Mouse (Mus musculus): ENCODE measurements around the gene Irgm1. TPM values are rescaled to one million over a fixed set of nuclear protein-coding genes. Genes with fewer than 3 reads are reported as not detected.

Gene Irgm1
- polyA plus RNA-seq, 1 experiment from 2014 or later: 2.8 TPM

DNA sequence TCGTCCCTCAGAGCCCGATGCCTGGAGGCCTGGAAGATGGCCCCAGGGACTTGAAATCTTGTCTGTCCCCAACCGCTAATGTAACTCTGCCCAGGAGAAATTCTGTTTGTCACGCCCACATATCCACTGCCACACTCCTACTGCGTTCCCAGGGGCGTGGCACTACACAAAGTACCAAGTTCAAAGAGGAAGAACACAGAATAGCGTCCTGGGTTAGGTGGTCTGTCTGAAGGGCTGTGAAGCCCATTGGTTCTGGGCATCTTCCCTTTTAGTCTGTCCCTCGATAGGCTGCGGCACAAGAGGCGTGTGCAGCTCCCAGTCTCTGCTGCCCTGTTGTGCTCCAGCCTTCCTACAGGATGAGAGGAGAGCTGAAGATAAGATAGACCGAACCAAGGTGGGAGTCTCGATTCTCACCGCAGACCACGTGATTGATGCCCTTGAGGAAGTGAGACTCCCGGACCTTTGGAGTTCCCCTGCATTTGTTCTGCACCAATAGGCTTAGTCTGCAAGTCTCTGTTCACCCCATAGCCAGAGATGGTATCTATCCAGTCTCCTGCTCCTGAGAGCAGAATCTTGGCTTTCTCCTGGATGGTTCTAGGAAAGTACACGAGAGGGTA is 33.2 kb downstream of the Irgm1 start:
- Histone ChIP-seq H3K9me3 (replicated peaks; ENCODE audit: control insufficient read depth, low read length, poor library complexity, severe bottlenecking) (no peaks in the 10 kb centered on the region), H3K9ac (ENCODE audit: low read depth, low read length) (peak overlapping the region; percentile 70), H3K27me3 (ENCODE audit: control insufficient read depth, insufficient read depth, low read depth, low read length) (no peaks in the 10 kb centered on the region; the same call in 1 of the 2 replicates), H3K36me3 (ENCODE audit: control insufficient read depth, insufficient read depth, low read length) (no peaks in the 10 kb centered on the region), H3K4me3 (ENCODE audit: low read depth, low read length) (peak overlapping the region; percentile 64), H3K4me2 (ENCODE audit: low read length) (peak overlapping the region; percentile 81), H3K27ac (ENCODE audit: low read length) (no peak overlapping the region; the same call in 1 of the 2 replicates), H3K4me1 (ENCODE audit: control insufficient read depth, insufficient read depth, low read length) (peaks cover 9% of the 10 kb centered on the region)
- 3% methylated on average over 16 of the region's 16 CpGs for WGBS
- ATAC-seq: peak; percentile 25; the same call in 1 of the 2 replicates

DNA sequence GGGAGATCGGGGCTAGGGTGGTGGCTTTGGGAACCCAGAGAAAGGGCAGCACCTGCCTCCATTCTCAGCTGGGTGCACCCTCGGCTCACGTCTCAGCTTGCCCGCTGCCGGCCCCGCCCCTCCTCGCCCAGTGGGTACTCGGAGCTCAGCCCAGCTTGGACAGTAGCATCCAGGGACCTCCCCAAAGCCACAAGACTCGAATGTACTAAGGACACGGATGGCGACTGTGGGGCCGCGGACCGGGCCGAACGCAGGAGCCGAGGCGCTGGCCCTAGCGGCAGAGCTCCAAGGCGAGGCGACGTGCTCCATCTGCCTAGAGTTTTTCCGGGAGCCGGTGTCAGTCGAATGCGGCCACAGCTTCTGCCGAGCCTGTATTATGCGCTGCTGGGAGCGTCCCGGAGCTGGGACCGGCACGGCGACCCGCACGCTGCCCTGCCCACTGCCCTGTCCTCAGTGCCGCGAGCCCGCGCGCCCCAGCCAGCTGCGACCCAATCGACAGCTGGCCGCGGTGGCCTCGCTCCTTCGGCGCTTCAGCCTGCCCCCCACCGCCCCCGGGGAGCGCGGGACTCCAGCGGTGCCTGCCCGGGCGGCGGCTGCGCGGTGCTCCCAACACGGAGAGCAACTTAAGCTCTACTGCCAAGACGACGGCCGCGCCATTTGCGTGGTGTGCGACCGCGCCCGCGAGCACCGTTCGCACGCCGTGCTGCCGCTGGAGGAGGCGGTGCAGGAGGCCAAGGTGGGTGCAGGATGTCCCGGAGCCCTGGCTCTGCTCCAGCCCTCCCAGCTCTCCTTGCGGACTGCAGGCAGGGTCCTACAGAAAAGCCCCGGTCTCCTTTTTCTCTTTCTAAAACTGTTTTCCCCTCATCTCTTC is 33.9 kb downstream of the Irgm1 start:
- under 1% methylated on average over 77 of the region's 77 CpGs for WGBS
- H3K9me3 ChIP-seq (replicated peaks; ENCODE audit: control insufficient read depth, low read length, poor library complexity, severe bottlenecking): no peaks in the 10 kb centered on the region
- peak; percentile 36 for ATAC-seq
- peak overlapping the region; percentile 81 for H3K4me2 ChIP-seq (ENCODE audit: low read length)
- peak overlapping the region; percentile 64 for H3K4me3 ChIP-seq (ENCODE audit: low read depth, low read length)
- H3K4me1 ChIP-seq (ENCODE audit: control insufficient read depth, insufficient read depth, low read length): peaks cover 9% of the 10 kb centered on the region
- H3K9ac ChIP-seq (ENCODE audit: low read depth, low read length): peak overlapping the region; percentile 70
- H3K36me3 ChIP-seq (ENCODE audit: control insufficient read depth, insufficient read depth, low read length): no peaks in the 10 kb centered on the region
- H3K27ac ChIP-seq (ENCODE audit: low read length): peak overlapping the region; percentile 51
- no peaks in the 10 kb centered on the region; the same call in 1 of the 2 replicates for H3K27me3 ChIP-seq (ENCODE audit: control insufficient read depth, insufficient read depth, low read depth, low read length)

DNA sequence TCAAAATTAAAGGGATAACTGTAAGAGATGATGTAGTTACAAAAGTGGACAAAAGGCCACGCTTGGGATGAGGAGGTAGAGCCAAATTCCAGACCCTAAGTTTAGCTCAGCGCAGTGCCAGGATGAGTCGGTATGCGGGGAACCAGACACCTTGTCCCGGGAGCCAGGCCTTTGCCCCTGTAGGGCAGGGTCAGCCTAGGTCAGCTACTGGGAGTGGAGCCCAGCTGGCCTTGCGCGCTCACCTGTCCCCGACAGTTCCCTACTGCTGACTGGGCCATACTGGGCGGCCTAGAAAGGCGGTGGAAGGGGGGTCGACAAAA is 34.5 kb downstream of the Irgm1 start:
- H3K9me3 ChIP-seq (replicated peaks; ENCODE audit: control insufficient read depth, low read length, poor library complexity, severe bottlenecking): no peaks in the 10 kb centered on the region
- ATAC-seq: no peak
- H3K9ac ChIP-seq (ENCODE audit: low read depth, low read length): peak overlapping the region; percentile 70
- peak overlapping the region; percentile 81 for H3K4me2 ChIP-seq (ENCODE audit: low read length)
- WGBS: 5% methylated on average over 11 of the region's 11 CpGs
- peaks cover 9% of the 10 kb centered on the region for H3K4me1 ChIP-seq (ENCODE audit: control insufficient read depth, insufficient read depth, low read length)
- peak overlapping the region; percentile 51; the same call in 1 of the 2 replicates for H3K27ac ChIP-seq (ENCODE audit: low read length)
- H3K36me3 ChIP-seq (ENCODE audit: control insufficient read depth, insufficient read depth, low read length): no peaks in the 10 kb centered on the region
- no peaks in the 10 kb centered on the region; the same call in 1 of the 2 replicates for H3K27me3 ChIP-seq (ENCODE audit: control insufficient read depth, insufficient read depth, low read depth, low read length)
- H3K4me3 ChIP-seq (ENCODE audit: low read depth, low read length): peak overlapping the region; percentile 64

DNA sequence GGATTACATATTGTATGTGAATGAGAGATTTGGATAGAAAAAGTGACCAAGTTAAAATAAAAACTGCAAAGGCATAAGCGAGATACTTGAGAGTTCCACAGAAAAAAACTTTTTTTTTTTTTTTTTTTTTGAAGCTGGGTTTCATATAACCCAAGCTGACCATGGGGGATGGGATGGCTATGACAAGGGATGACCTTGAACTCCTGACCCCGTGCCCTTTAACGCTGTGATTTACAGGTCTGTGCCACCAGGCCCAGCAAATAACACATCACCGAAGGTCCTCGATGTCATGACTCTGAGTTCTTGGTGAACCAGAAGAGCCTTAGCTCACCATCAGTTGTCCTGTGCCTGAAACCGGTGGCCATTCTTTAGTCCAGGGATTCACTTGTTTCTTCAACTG is 35.6 kb downstream of the Irgm1 start:
- peaks cover 9% of the 10 kb centered on the region for H3K4me1 ChIP-seq (ENCODE audit: control insufficient read depth, insufficient read depth, low read length)
- no peak overlapping the region for H3K4me3 ChIP-seq (ENCODE audit: low read depth, low read length)
- H3K4me2 ChIP-seq (ENCODE audit: low read length): no peak overlapping the region

DNA sequence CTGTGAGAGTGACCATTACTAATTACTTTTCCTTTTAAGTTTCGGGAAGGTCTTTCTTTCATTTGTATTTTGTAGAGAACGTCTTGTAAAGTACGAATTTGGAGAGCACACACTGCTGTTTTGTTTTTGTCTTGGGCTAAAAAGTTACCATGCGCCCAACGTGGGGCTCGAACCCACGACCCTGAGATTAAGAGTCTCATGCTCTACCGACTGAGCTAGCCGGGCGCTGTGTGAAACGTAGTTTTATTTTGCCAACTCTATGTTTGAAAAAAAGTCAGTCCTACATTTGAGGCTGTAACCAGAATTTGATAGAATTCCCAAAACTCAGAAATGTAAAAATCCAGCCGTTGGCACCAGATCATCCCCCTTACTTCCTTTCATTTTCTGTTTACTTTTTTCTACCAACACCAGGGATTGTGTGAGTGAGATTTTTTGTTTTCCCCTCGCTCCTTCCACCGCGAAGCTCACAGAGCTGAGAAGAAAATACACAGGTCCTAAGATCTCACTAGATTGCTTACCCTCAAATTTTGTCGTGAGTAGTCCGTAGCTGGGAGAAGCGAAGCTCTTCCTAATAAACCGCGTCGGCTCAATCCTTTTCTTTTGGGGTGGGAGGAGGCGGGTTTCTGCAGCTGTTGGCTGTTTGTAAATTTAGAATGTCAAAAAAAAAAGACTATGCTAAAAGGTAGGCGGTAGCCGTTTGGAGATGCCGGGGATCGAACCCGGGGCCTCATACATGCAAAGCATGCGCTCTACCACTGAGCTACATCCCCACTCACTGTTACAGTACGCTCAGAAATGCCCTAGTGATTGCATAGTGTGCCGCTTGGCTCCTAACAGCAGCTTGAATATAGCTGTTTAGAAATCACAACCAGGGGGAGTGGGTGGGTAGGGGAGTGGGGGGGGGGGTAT is 37.5 kb downstream of the Irgm1 start:
- Histone ChIP-seq H3K4me2 (ENCODE audit: low read length) (peak overlapping the region; percentile 68), H3K27me3 (ENCODE audit: control insufficient read depth, insufficient read depth, low read depth, low read length) (no peaks in the 10 kb centered on the region; the same call in 1 of the 2 replicates), H3K4me1 (ENCODE audit: control insufficient read depth, insufficient read depth, low read length) (peaks cover 9% of the 10 kb centered on the region), H3K36me3 (ENCODE audit: control insufficient read depth, insufficient read depth, low read length) (no peaks in the 10 kb centered on the region), H3K9me3 (replicated peaks; ENCODE audit: control insufficient read depth, low read length, poor library complexity, severe bottlenecking) (no peaks in the 10 kb centered on the region), H3K4me3 (ENCODE audit: low read depth, low read length) (peak overlapping the region; percentile 62), H3K27ac (ENCODE audit: low read length) (peak overlapping the region; percentile 81), H3K9ac (ENCODE audit: low read depth, low read length) (peak overlapping the region; percentile 66)
- peak; percentile 88 for ATAC-seq
- WGBS: under 1% methylated on average over 30 of the region's 30 CpGs

More for the DNA sequence above, 35.6 kb downstream of the Irgm1 start:
- H3K36me3 ChIP-seq (ENCODE audit: control insufficient read depth, insufficient read depth, low read length): no peaks in the 10 kb centered on the region
- ATAC-seq: no peak
- H3K27ac ChIP-seq (ENCODE audit: low read length): no peak overlapping the region
- H3K27me3 ChIP-seq (ENCODE audit: control insufficient read depth, insufficient read depth, low read depth, low read length): no peaks in the 10 kb centered on the region; the same call in 1 of the 2 replicates
- WGBS: 82% methylated on average over 6 of the region's 6 CpGs
- H3K9ac ChIP-seq (ENCODE audit: low read depth, low read length): no peak overlapping the region
- H3K9me3 ChIP-seq (replicated peaks; ENCODE audit: control insufficient read depth, low read length, poor library complexity, severe bottlenecking): no peaks in the 10 kb centered on the region

DNA sequence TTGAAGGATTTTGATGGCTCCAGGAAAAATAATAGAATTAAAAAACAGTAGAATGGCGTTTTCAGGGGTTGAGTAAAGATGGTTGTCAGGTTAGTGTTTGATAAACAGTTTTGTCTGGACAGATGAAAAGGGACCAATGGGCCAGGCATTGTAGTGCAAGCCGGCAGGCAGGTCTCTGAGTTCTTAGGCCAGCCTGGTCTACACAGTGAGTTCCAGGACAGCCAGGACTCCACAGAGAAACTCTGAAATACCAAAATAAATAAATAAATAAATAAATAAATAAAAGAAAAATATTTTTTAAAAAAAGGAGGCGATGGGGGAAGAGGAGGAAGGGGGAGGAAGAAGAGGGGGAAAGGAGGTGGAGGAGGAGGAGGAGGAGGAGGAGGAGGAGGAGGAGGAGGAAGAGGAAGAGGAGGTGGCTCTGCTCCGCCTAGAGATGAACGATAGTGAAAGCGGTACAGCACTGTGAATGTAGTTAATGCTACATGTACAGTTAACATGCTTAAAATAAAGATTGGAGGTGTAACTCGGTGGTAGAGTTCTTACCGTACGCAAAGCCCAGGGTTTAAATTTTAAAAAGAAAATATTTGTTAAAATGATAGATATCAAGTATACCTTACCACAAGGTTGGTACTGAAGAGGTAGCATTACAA is 38.3 kb downstream of the Irgm1 start:
- Histone ChIP-seq H3K4me1 (ENCODE audit: control insufficient read depth, insufficient read depth, low read length) (0 out of 2 replicates have a peak, but pooled peaks cover 4% of the 10 kb centered on the region), H3K9me3 (replicated peaks; ENCODE audit: control insufficient read depth, low read length, poor library complexity, severe bottlenecking) (no peaks in the 10 kb centered on the region), H3K9ac (ENCODE audit: low read depth, low read length) (no peak overlapping the region), H3K4me2 (ENCODE audit: low read length) (peak overlapping the region; percentile 68), H3K36me3 (ENCODE audit: control insufficient read depth, insufficient read depth, low read length) (no peaks in the 10 kb centered on the region), H3K27ac (ENCODE audit: low read length) (no peak overlapping the region), H3K4me3 (ENCODE audit: low read depth, low read length) (peak overlapping the region; percentile 62; the same call in 1 of the 2 replicates), H3K27me3 (ENCODE audit: control insufficient read depth, insufficient read depth, low read depth, low read length) (no peaks in the 10 kb centered on the region; the same call in 1 of the 2 replicates)
- 38% methylated on average over 8 of the region's 9 CpGs for WGBS
- no peak for ATAC-seq

DNA sequence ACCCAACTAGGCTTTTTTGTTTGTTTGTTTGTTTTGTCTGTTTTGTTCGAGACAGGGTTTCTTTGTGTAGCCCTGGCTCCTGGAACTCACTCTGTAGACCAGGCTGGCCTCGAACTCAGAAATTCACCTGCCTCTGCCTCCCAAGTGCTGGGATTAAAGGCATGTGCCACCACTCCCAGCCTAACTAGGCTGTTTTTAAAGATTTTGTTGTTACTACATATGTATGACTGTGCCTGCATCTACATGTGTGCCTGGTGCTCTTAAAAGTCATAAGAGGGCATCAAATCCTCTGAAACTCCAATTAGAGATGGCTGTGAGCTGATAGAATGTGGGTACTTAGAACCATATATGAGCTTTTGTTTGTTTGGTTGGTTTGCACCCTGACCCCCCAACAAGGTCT is 40.2 kb downstream of the Irgm1 start:
- no peak for ATAC-seq
- Histone ChIP-seq H3K36me3 (ENCODE audit: control insufficient read depth, insufficient read depth, low read length) (no peaks in the 10 kb centered on the region), H3K4me2 (ENCODE audit: low read length) (no peak overlapping the region), H3K27me3 (ENCODE audit: control insufficient read depth, insufficient read depth, low read depth, low read length) (no peaks in the 10 kb centered on the region; the same call in 1 of the 2 replicates), H3K4me3 (ENCODE audit: low read depth, low read length) (no peak overlapping the region), H3K9ac (ENCODE audit: low read depth, low read length) (no peak overlapping the region), H3K27ac (ENCODE audit: low read length) (no peak overlapping the region), H3K4me1 (ENCODE audit: control insufficient read depth, insufficient read depth, low read length) (peaks cover 7% of the 10 kb centered on the region), H3K9me3 (replicated peaks; ENCODE audit: control insufficient read depth, low read length, poor library complexity, severe bottlenecking) (no peaks in the 10 kb centered on the region)
- 78% methylated on average over 2 of the region's 2 CpGs for WGBS

DNA sequence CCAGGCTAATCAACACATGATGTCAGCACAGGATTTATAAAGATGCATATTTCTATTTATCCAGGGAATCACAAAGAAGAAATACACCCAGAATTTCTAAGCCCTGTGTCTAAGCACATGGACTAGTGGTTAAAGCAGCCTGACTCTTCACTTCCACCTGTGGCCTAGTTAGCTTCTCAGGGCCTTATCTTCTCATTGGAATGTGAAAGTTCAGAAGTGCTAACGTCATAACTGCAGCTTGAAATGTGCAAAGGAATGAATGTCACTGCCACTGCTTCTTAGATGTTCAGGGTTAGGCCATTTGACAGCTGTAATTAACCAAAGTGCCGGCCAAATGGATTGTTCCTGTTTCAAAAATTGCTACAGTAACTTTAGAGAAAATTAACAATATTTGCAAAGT is 41.2 kb downstream of the Irgm1 start:
- Histone ChIP-seq H3K4me3 (ENCODE audit: low read depth, low read length) (no peak overlapping the region), H3K27ac (ENCODE audit: low read length) (no peak overlapping the region), H3K27me3 (ENCODE audit: control insufficient read depth, insufficient read depth, low read depth, low read length) (no peaks in the 10 kb centered on the region), H3K4me1 (ENCODE audit: control insufficient read depth, insufficient read depth, low read length) (peaks cover 7% of the 10 kb centered on the region), H3K4me2 (ENCODE audit: low read length) (no peak overlapping the region), H3K9me3 (replicated peaks; ENCODE audit: control insufficient read depth, low read length, poor library complexity, severe bottlenecking) (no peaks in the 10 kb centered on the region), H3K9ac (ENCODE audit: low read depth, low read length) (no peak overlapping the region), H3K36me3 (ENCODE audit: control insufficient read depth, insufficient read depth, low read length) (no peaks in the 10 kb centered on the region)
- 78% methylated on average over 2 of the region's 2 CpGs for WGBS
- no peak for ATAC-seq
